Mouse (Mus musculus): ENCODE measurements around the gene Fip1l1. TPM values are rescaled to one million over a fixed set of nuclear protein-coding genes. Genes with fewer than 3 reads are reported as not detected.

The Fip1l1 gene
- total and polyA plus RNA-seq, 2 experiments from 2014 or later = 35.8 to 37.5 TPM

DNA sequence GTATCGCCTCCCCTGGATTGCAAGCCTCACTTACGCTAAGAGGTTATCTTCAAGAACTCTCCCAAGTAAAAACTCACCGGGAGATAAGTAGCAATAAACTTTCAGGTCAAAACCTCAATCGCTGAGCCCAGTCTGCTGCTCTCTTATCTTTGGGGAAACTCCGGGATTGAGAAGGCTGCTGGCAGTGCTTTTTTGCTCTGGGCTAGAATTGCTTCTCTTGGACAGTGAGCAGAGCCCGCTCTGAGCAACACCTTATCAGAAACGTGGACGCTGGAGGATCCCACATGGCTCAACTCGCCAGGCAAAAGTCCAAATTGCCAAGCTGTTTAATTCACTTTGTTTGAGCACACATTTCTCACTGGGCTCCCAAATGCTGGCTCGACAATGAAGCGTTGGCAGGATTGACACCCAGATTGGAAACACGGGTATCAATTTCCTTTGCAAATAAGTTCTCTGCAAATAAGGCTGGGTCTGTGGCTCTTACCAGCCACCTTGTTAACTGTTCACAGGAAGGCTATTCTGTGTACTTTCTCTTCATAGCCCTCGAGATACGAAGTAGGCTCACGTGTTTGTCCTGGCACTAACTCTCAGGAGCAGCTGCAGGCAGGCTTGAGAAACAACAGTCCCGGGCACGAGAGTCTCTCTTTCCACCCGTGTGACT lies 78.4 kb downstream of the Fip1l1 start:
- H3K27ac ChIP-seq (ENCODE audit: low read depth) = peak overlapping the region; percentile 21; the same call in 1 of the 2 replicates
- H3K27me3 ChIP-seq (ENCODE audit: control insufficient read depth, insufficient read depth, low read length) = no peaks in the 10 kb centered on the region
- 9% methylated on average over 18 of the region's 18 CpGs for WGBS
- H3K4me2 ChIP-seq (ENCODE audit: low read depth, low read length) = peak overlapping the region; percentile 51
- peak; percentile 84 for ATAC-seq (ENCODE audit: insufficient read depth, low read depth)
- DNase-seq (ENCODE audit: low spot score) = peak; percentile 81
- peaks cover 8% of the 10 kb centered on the region for H3K4me1 ChIP-seq (ENCODE audit: control insufficient read depth, insufficient read depth)
- no peaks in the 10 kb centered on the region for H3K9me3 ChIP-seq (replicated peaks; ENCODE audit: control insufficient read depth, low read length)
- H3K4me3 ChIP-seq (ENCODE audit: low read depth, low read length) = peak overlapping the region; percentile 23; the same call in 1 of the 2 replicates
- no peak for TF ChIP-seq EP300 (IDR thresholded peaks at IDR 0.05; ENCODE audit: low read depth)
- no peaks in the 10 kb centered on the region for H3K36me3 ChIP-seq (replicated peaks; ENCODE audit: control insufficient read depth, insufficient read depth, low read length)
- H3K9ac ChIP-seq (replicated peaks; ENCODE audit: low read depth, low read length) = no peak overlapping the region; the same call in 1 of the 2 replicates

GRCm38 (mm10) chr5:74617816-74618572 lies 82.7 kb downstream of the Fip1l1 start:
- peaks cover 18% of the 10 kb centered on the region for H3K4me1 ChIP-seq (ENCODE audit: control insufficient read depth, insufficient read depth)
- no peaks in the 10 kb centered on the region for H3K27me3 ChIP-seq (ENCODE audit: control insufficient read depth, insufficient read depth, low read length)
- TF ChIP-seq EP300 (IDR thresholded peaks at IDR 0.05; ENCODE audit: low read depth) (no peak), CTCF (IDR thresholded peaks at IDR 0.05; ENCODE audit: low read depth) (no peak)
- 70% methylated on average over 13 of the region's 13 CpGs for WGBS
- DNase-seq (ENCODE audit: low spot score) = no peak
- no peak overlapping the region for H3K27ac ChIP-seq (ENCODE audit: low read depth)
- H3K4me2 ChIP-seq (ENCODE audit: low read depth, low read length) = no peak overlapping the region
- no peak overlapping the region for H3K4me3 ChIP-seq (ENCODE audit: low read depth, low read length)
- no peak for ATAC-seq (ENCODE audit: insufficient read depth, low read depth)
- H3K9ac ChIP-seq (replicated peaks; ENCODE audit: low read depth, low read length) = no peak overlapping the region
- no peaks in the 10 kb centered on the region for H3K9me3 ChIP-seq (replicated peaks; ENCODE audit: control insufficient read depth, low read length)
- H3K36me3 ChIP-seq (replicated peaks; ENCODE audit: control insufficient read depth, insufficient read depth, low read length) = no peaks in the 10 kb centered on the region

DNA sequence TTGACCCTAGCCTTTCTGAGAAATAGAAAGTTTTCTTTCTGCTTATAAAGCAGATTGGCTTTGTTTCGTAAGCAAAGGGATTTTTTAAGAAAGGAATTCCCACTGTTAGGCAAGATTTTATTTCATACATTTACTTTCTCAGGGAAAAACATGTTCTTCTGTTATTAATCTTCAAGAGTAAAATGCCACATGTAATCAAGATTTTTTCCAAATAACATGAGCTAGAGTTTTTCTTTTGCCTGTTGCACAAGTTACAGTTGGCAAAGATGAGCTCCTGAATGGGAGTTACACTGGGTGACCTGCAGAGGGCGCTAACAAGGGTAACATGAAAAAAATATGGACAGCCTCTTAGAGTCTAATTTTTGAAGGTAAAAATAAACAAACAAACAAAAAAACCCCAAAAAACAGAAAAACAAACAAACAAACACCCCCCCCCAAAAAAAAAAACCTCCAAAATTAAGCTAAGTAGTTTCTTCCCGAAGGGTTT lies 83.4 kb downstream of the Fip1l1 start:
- Histone ChIP-seq H3K4me3 (ENCODE audit: low read depth, low read length) (no peak overlapping the region), H3K9me3 (replicated peaks; ENCODE audit: control insufficient read depth, low read length) (no peaks in the 10 kb centered on the region), H3K9ac (replicated peaks; ENCODE audit: low read depth, low read length) (no peak overlapping the region), H3K4me2 (ENCODE audit: low read depth, low read length) (no peak overlapping the region), H3K4me1 (ENCODE audit: control insufficient read depth, insufficient read depth) (peaks cover 12% of the 10 kb centered on the region), H3K27me3 (ENCODE audit: control insufficient read depth, insufficient read depth, low read length) (no peaks in the 10 kb centered on the region), H3K27ac (ENCODE audit: low read depth) (no peak overlapping the region), H3K36me3 (replicated peaks; ENCODE audit: control insufficient read depth, insufficient read depth, low read length) (no peaks in the 10 kb centered on the region)
- ATAC-seq (ENCODE audit: insufficient read depth, low read depth) = no peak
- TF ChIP-seq CTCF (IDR thresholded peaks at IDR 0.05; ENCODE audit: low read depth) (peak; percentile 41; the same call in 1 of the 2 replicates), EP300 (IDR thresholded peaks at IDR 0.05; ENCODE audit: low read depth) (no peak)
- 72% methylated on average over 3 of the region's 3 CpGs for WGBS
- DNase-seq (ENCODE audit: low spot score) = no peak

DNA sequence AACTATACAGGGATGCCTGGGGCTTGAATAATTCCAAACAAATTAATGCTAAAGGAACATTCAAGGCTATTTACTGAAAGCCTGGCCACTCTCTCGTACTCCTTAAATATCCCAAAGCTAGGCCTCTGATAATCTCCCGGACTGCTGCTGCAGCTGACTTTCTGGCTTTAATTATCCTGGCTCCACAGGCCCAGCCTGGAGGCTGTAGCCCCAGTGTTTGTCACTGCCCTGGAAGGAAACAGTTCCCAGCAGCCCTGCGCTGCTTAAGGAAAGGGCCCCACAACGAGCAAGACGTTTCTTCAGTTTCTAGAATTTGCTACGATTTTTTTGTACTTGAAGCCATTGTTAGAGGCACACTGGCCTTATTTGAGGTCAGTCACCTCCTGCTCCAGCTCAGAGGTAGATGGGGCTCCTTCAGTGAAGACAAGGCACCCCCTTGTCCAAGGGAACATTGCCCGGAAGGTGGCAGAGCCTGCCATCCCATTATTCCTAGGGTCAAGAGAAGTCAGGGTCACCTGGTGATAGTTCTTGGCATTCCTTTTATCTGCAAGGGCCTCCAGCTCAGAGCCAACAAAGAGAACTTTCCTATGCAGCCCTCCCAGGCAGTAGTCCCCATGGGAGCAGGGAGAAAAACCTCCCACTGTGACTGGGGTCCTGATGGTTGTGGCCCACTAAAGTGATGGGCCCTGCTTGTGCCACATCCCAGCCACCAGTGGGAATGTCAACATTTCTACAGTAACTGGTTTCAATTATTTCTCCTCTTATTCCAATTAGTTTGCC lies 86.6 kb downstream of the Fip1l1 start:
- Histone ChIP-seq H3K4me2 (ENCODE audit: low read depth, low read length) (no peak overlapping the region), H3K36me3 (replicated peaks; ENCODE audit: control insufficient read depth, insufficient read depth, low read length) (no peaks in the 10 kb centered on the region), H3K4me1 (ENCODE audit: control insufficient read depth, insufficient read depth) (peaks cover 12% of the 10 kb centered on the region), H3K9me3 (replicated peaks; ENCODE audit: control insufficient read depth, low read length) (no peaks in the 10 kb centered on the region), H3K9ac (replicated peaks; ENCODE audit: low read depth, low read length) (no peak overlapping the region), H3K27ac (ENCODE audit: low read depth) (no peak overlapping the region), H3K27me3 (ENCODE audit: control insufficient read depth, insufficient read depth, low read length) (no peaks in the 10 kb centered on the region), H3K4me3 (ENCODE audit: low read depth, low read length) (no peak overlapping the region)
- ATAC-seq (ENCODE audit: insufficient read depth, low read depth) (no peak), DNase-seq (ENCODE audit: low spot score) (no peak)
- TF ChIP-seq CTCF (IDR thresholded peaks at IDR 0.05; ENCODE audit: low read depth) (no peak), EP300 (IDR thresholded peaks at IDR 0.05; ENCODE audit: low read depth) (no peak)
- 39% methylated on average over 7 of the region's 7 CpGs for WGBS

DNA sequence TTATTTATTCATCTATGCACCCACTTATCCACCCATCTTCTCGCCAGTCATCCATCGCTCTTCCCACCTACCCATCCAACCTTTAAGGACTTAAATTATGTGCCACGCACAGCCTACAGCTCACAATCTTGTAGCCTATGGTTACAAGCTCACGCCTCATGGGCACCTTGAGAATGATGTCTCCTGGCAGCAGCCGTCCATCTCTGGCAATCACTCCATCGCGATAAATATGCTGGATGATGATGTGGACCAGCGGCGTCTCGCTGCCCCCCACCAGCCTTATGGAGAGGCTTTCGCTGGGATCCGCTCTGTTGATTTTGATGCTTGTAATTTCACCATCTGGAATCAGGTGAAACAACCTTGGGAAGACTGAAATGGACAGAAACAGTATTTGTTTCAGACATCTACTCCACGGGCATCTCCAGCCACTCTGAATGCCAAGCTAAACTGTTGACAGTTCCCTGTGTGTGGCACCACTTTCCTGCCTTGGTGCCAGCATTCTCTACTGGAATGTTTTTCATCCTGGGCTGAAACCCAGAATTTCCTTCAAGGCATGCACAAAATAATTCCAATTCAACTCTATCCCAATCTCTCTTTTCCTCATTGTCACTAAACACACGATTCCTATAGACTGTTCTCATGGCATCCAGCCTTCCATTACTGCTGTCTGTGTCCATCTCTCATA lies 88.2 kb downstream of the Fip1l1 start:
- 88% methylated on average over 14 of the region's 14 CpGs for WGBS
- no peak for DNase-seq (ENCODE audit: low spot score)

More for the DNA sequence above, 88.2 kb downstream of the Fip1l1 start:
- TF ChIP-seq CTCF (IDR thresholded peaks at IDR 0.05; ENCODE audit: low read depth) (no peak), EP300 (IDR thresholded peaks at IDR 0.05; ENCODE audit: low read depth) (no peak)
- Histone ChIP-seq H3K4me1 (ENCODE audit: control insufficient read depth, insufficient read depth) (peaks cover 12% of the 10 kb centered on the region), H3K27me3 (ENCODE audit: control insufficient read depth, insufficient read depth, low read length) (no peaks in the 10 kb centered on the region), H3K9ac (replicated peaks; ENCODE audit: low read depth, low read length) (no peak overlapping the region), H3K27ac (ENCODE audit: low read depth) (no peak overlapping the region), H3K4me2 (ENCODE audit: low read depth, low read length) (no peak overlapping the region), H3K9me3 (replicated peaks; ENCODE audit: control insufficient read depth, low read length) (no peaks in the 10 kb centered on the region), H3K36me3 (replicated peaks; ENCODE audit: control insufficient read depth, insufficient read depth, low read length) (no peaks in the 10 kb centered on the region), H3K4me3 (ENCODE audit: low read depth, low read length) (no peak overlapping the region)
- no peak for ATAC-seq (ENCODE audit: insufficient read depth, low read depth)
